Mouse (Mus musculus): ENCODE data around the gene Sult1a1.

GRCm38 (mm10) chr7:126692426-126692825 lies 16.2 kb upstream of the Sult1a1 start:
- TF ChIP-seq POLR2A (IDR thresholded peaks at IDR 0.05; ENCODE audit: extremely low read depth, insufficient read depth, low read length) (no peak), CTCF (IDR thresholded peaks at IDR 0.05; ENCODE audit: low read depth, low read length) (no peak)

All from liver, adult 2 months (tissue).